Comparison of ENCODE assay signal across 7 mouse cellular contexts in genomic region chr10:60002673-60003212, GRCm38 (mm10). TPM values are rescaled to one million over a fixed set of nuclear protein-coding genes. Genes with fewer than 3 reads are reported as not detected.
DNase-seq lines count a peak whose midpoint lies in the region; ATAC-seq lines count a peak whose summit lies in the region.

TSS of gene Ascc1 (plus strand) at chr10:60002805.
TSS of gene Anapc16 (minus strand) at chr10:60003135.

- peaks cover 13% of the 10 kb centered on the region for H3K4me1 ChIP-seq in intestine, embryonic 16.5 days (ENCODE audit: control insufficient read depth, insufficient read depth, low read length)
- H3K4me1 ChIP-seq in midbrain, embryonic 11.5 days (ENCODE audit: control insufficient read depth, insufficient read depth, low read length), result peaks cover 8% of the 10 kb centered on the region; the same call in 1 of the 2 replicates

- H3K27me3 ChIP-seq in intestine, embryonic 16.5 days (replicated peaks; ENCODE audit: control insufficient read depth, insufficient read depth, low read length), result no peaks in the 10 kb centered on the region
- no peaks in the 10 kb centered on the region for H3K27me3 ChIP-seq in midbrain, embryonic 11.5 days (ENCODE audit: control insufficient read depth, insufficient read depth, low read length)

- whole genome bisulfite sequencing in intestine, embryonic 16.5 days, result under 1% methylated on average over 51 of the region's 51 CpGs
- under 1% methylated on average over 51 of the region's 51 CpGs for WGBS in midbrain, embryonic 11.5 days

- H3K9me3 ChIP-seq in intestine, embryonic 16.5 days (ENCODE audit: control insufficient read depth, low read length), result no peaks in the 10 kb centered on the region
- no peaks in the 10 kb centered on the region for H3K9me3 ChIP-seq in midbrain, embryonic 11.5 days (ENCODE audit: control insufficient read depth, low read length)

- peaks cover 2% of the 10 kb centered on the region for H3K36me3 ChIP-seq in intestine, embryonic 16.5 days (ENCODE audit: control insufficient read depth, insufficient read depth, low read length)
- no peaks in the 10 kb centered on the region for H3K36me3 ChIP-seq in midbrain, embryonic 11.5 days (ENCODE audit: control insufficient read depth, insufficient read depth, low read length)

- peak within 1 kb of the TSS; percentile 81 for H3K4me2 ChIP-seq in intestine, embryonic 16.5 days (ENCODE audit: low read depth, low read length)
- H3K4me2 ChIP-seq in midbrain, embryonic 11.5 days, result peak within 1 kb of the TSS; percentile 80

- ATAC-seq in intestine, embryonic 16.5 days, result peak; percentile 98
- peak; percentile 97 for ATAC-seq in midbrain, embryonic 11.5 days (ENCODE audit: low FRiP score)

- H3K4me3 ChIP-seq in intestine, embryonic 16.5 days (ENCODE audit: low read length), result peak within 1 kb of the TSS; percentile 77
- H3K4me3 ChIP-seq in midbrain, embryonic 11.5 days (ENCODE audit: low read depth, low read length), result peak within 1 kb of the TSS; percentile 77

- H3K9ac ChIP-seq in intestine, embryonic 16.5 days (ENCODE audit: low read depth, low read length), result peak within 1 kb of the TSS; percentile 85
- H3K9ac ChIP-seq in midbrain, embryonic 11.5 days (ENCODE audit: low read length), result peak within 1 kb of the TSS; percentile 81

- intact Hi-C loops in left cerebral cortex, postnatal 36 days (cut with DNase I), result loop anchor here (2.0 to 5.0 kb wide), 3 partner anchors 52 to 110 kb away; partner anchors contain the start of genes Ddit4 and Spock2

- H3K27ac ChIP-seq in intestine, embryonic 16.5 days (ENCODE audit: low read length), result peak within 1 kb of the TSS; percentile 99
- H3K27ac ChIP-seq in midbrain, embryonic 11.5 days (ENCODE audit: low read depth, low read length), result peak within 1 kb of the TSS; percentile 95

- DNase-seq in adrenal gland, adult 8-10 months, result peak; percentile 93
- peak; percentile 98 for DNase-seq in embryo, embryonic 9.5 days (ENCODE audit: extremely low spot score)
- DNase-seq in gastrocnemius, postnatal 4 days (ENCODE audit: low spot score in 2 of 2), result peak; percentile 98
- DNase-seq in left cerebral cortex, postnatal 36 days (ENCODE audit: low spot score in 2 of 2), result peak; percentile 96 to 98
- DNase-seq in midbrain, embryonic 11.5 days (ENCODE audit: low spot score, missing footprints), result peak; percentile 100
- peak; percentile 98 for DNase-seq in skeletal muscle tissue, adult 2 months (ENCODE audit: low read depth, low spot score)

RNA-seq across cellular contexts. Expression of gene Ascc1, which starts in this region (rescaled TPM):
- 10 to 100 TPM; 32.6 to 37.8 (median 35.5) TPM for total RNA-seq in adrenal gland, adult 8-10 months (2022)
- 10 to 100 TPM; 13.9 to 16.0 TPM for total RNA-seq in gastrocnemius, postnatal 4 days (2021)
- polyA plus RNA-seq in intestine, embryonic 16.5 days (2015; fragmentation: Nextera tagmentation; extraction: Ambion mirVana), result 47.2 and 47.3 TPM in 2 replicates
- 10 to 100 TPM; 16.2 to 17.4 TPM for total RNA-seq in left cerebral cortex, postnatal 36 days (2021)
- 42.5 and 43.6 TPM in 2 replicates for polyA plus RNA-seq in midbrain, embryonic 11.5 days (2014; fragmentation: Nextera tagmentation; extraction: Ambion mirVana)

RNA-seq across cellular contexts. Expression of gene Anapc16, which starts in this region (rescaled TPM):
- 10 to 100 TPM; 73.6 to 95.8 (median 81.1) TPM for total RNA-seq in adrenal gland, adult 8-10 months (2022)
- 10 to 100 TPM; 49.9 to 51.4 TPM for total RNA-seq in gastrocnemius, postnatal 4 days (2021)
- polyA plus RNA-seq in intestine, embryonic 16.5 days (2015; fragmentation: Nextera tagmentation; extraction: Ambion mirVana), result 94.0 and 97.8 TPM in 2 replicates
- total RNA-seq in left cerebral cortex, postnatal 36 days (2021), result 10 to 100 TPM; 62.0 to 66.6 TPM
- polyA plus RNA-seq in midbrain, embryonic 11.5 days (2014; fragmentation: Nextera tagmentation; extraction: Ambion mirVana), result 87.2 and 98.5 TPM in 2 replicates

Comparison
In these comparisons a context has a peak if more than half of its experiments do, and no peak if none do; other contexts are left out.
1. Peak in every context shown above with its lines: DNase-seq, ATAC-seq, H3K4me3 ChIP-seq and H3K27ac ChIP-seq.